Mouse (Mus musculus) pancreas, adult 10 weeks (tissue): Measurements from ENCODE around the gene Bcl2l11. TPM values are rescaled to one million over a fixed set of nuclear protein-coding genes. Genes with fewer than 3 reads are reported as not detected.

Experiments used
- polyA plus RNA-seq: library from polyadenylated mRNA; stranded (reverse); fragments of 350-450 nt; fragmentation: Illumina TruSeq; extraction: RNeasy Lipid Tissue Mini Kit (QIAGEN cat#74804); gene quantifications from one replicate; pipeline ENCODE4 v1.2.3, GENCODE M21; 2015; ENCODE audit warnings: low read depth, low replicate concordance; ENCODE audit not compliant: insufficient read depth

The Bcl2l11 gene
- 2.4 TPM for polyA plus RNA-seq

GRCm38 (mm10) chr2:128125635-128126470 lies at the start of gene Bcl2l11:
Bcl2l11 (plus strand) TSS chr2:128126038.

